Mouse (Mus musculus): Measurements from ENCODE around the gene Mt1.

GRCm38 (mm10) chr8:94174619-94175213 is 4.2 kb upstream of the Mt1 start:
- TF ChIP-seq TAL1 (IDR thresholded peaks at IDR 0.05; ENCODE audit: low read length) (no peak), GATA1 (IDR thresholded peaks at IDR 0.05; ENCODE audit: low read length) (no peak)
